Mouse (Mus musculus) kidney, adult 2 months (tissue): ENCODE results near the gene St3gal4. TPM values are rescaled to one million over a fixed set of nuclear protein-coding genes. Genes with fewer than 3 reads are reported as not detected.
A peak's percentile ranks its signal among the peaks of the same experiment; 100 is the strongest.

Experiments
- DNase-seq: peaks from one replicate; pipeline ENCODE4 v3.0.0; 2021
- H3K27ac ChIP-seq: fragments of 200-500 bp; 2 replicates; pipeline ENCODE4 v1.5.1; 2012; ENCODE audit warnings: low read depth, low read length, control low read depth, inconsistent platforms; ENCODE audit not compliant: insufficient read depth
- H3K27me3 ChIP-seq: fragments of 200-500 bp; replicated peaks from 2 replicates; pipeline ENCODE4 v1.6.1; 2012; ENCODE audit warnings: mild to moderate bottlenecking, moderate library complexity, low read length, inconsistent platforms; ENCODE audit not compliant: control insufficient read depth, insufficient read depth
- H3K36me3 ChIP-seq: fragments of 200-500 bp; 2 replicates; pipeline ENCODE4 v1.6.1; 2012; ENCODE audit warnings: mild to moderate bottlenecking, moderate library complexity, low read length, inconsistent platforms; ENCODE audit not compliant: control insufficient read depth, insufficient read depth
- H3K4me1 ChIP-seq: fragments of 200-500 bp; 2 replicates; pipeline ENCODE4 v1.6.1; 2011; ENCODE audit warnings: low read length; ENCODE audit not compliant: control insufficient read depth, insufficient read depth
- H3K4me3 ChIP-seq: fragments of 200-500 bp; 2 replicates; pipeline ENCODE4 v1.5.1; 2011; ENCODE audit warnings: mild to moderate bottlenecking, low read depth, low read length, control low read depth; ENCODE audit not compliant: insufficient read depth
- CTCF ChIP-seq: fragments of 200-500 bp; conservative IDR thresholded peaks from 2 replicates; pipeline ENCODE4 v1.5.1; 2011; ENCODE audit warnings: low read depth, mild to moderate bottlenecking, control low read depth, low read length, moderate library complexity, mixed read lengths; ENCODE audit not compliant: insufficient read depth, insufficient read length
- POLR2A ChIP-seq: fragments of 200-500 bp; IDR thresholded peaks from one replicate; pipeline ENCODE4 v1.6.1; 2011; ENCODE audit warnings: low read depth, low read length, control low read depth
- WGBS: fragments of 180-500 bp; shearing (Covaris S2); methylation state at CpG from one replicate; pipeline ENCODE4 v1.1.7; 2018; 5-methylcytosine and 5-hydroxymethylcytosine counted together
- polyA plus RNA-seq: library from polyadenylated mRNA; depleted of rRNA; stranded (reverse); fragments of >200 nt; gene quantifications from 2 replicates; pipeline ENCODE4 v1.2.3, GENCODE M21; 2012

The St3gal4 gene
- polyA plus RNA-seq, 1 experiment = 5.0 TPM

DNA sequence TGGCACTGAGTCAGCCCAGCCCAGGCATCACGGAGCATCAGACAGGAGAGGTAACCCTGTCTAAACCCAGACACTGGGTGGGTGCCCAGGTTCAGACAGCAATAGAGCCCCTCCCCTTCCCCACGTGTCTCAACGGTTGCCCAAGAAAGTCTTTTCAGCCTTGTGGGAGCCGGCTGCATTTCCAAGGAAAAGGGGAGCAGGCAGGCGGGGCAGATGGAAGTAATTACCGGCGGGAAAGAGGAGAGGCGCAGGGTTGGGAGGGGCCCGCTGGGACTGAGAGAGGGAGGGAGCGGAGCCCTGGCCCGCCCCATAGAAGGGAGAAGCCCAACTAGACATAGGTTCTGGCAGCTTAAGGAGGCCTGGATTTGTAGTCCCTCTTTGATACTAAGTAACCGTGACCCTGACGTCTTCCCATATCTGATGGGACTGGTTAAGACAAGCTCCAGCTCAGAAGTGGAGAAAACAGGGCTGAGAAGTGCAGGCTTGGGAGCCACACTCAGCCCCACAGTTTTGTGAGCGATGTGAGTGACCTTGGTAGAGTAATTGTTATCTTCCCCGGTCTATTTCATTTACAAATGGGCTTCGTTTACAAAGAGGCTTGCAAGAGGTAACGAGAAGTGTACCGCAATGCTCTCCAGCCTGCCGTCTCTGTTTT lies 7.0 kb downstream of the St3gal4 start:
- H3K27ac ChIP-seq = no peak overlapping the region
- peaks cover 9% of the 10 kb centered on the region for H3K4me1 ChIP-seq
- H3K27me3 ChIP-seq = no peaks in the 10 kb centered on the region
- TF ChIP-seq CTCF (no peak), POLR2A (no peak)
- no peak for DNase-seq
- 62% methylated on average over 19 of the region's 19 CpGs for WGBS
- no peak overlapping the region for H3K4me3 ChIP-seq
- no peaks in the 10 kb centered on the region for H3K36me3 ChIP-seq

DNA sequence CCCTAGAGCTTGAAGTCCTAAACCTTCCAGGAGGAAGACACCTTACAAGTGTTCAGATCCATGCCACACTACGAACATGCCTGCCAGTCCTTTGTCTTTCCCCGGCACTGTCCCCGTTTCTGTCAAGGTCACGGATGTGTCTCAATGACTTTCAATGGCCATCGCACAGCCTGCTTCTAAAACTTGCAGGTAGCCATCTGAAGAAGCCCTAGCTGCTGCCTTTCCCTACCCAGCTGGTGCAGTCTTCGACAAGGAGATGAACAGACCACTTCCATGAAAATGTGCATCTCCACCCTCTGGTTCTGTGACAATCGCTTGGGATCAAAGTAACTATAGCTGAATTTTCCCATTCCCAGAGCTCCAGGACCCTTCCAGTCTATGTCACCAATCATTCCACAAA lies 7.6 kb downstream of the St3gal4 start:
- Histone ChIP-seq H3K4me3 (no peak overlapping the region), H3K27me3 (no peaks in the 10 kb centered on the region), H3K36me3 (no peaks in the 10 kb centered on the region), H3K27ac (0 out of 2 replicates have a peak overlapping the region, but pooled peaks have one; percentile 20), H3K4me1 (peaks cover 9% of the 10 kb centered on the region)
- TF ChIP-seq CTCF = no peak
- DNase-seq = no peak
- 88% methylated on average over 7 of the region's 7 CpGs for WGBS

DNA sequence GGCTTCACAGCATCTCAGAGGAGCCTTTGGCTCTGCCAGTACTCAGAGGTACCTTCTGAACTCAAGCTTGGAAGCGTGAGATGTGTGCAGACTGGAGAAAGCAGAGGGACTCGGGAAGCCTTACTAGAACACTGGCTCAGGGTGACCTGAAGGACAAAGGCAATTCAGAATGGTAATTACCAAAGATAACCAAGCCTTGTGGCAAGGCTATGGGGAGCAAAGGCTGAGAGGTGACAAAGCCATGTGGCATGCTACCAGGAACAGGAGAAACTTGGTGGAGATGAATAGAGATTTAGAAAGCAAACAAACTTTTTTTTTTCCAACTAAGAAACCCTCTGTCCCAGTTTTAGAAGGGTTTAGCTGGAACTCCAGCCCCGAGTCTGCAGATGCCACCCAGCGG lies 8.5 kb downstream of the St3gal4 start:
- H3K4me3 ChIP-seq = no peak overlapping the region
- H3K27ac ChIP-seq = no peak overlapping the region
- peaks cover 9% of the 10 kb centered on the region; the same call in 1 of the 2 replicates for H3K4me1 ChIP-seq

DNA sequence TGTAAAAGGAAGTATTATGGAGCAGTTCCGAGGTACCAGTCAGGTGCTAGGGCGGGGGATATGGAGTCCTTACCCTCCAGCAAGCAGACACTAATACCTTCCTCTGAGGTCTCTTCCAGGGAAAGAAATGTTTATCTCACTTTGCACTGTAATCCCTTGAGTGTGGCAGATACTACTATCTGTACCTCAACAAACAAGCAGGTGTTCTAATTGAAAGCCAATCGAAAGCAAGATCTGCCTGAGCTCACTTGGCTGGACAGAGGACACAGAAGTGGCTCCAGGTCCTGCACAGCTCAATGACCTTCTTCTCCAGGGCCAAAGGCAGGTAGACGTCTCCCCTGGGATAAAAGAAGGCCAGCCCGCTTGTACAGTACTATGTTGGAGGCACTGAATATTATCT lies 9.0 kb downstream of the St3gal4 start:
- no peaks in the 10 kb centered on the region for H3K27me3 ChIP-seq
- no peaks in the 10 kb centered on the region for H3K36me3 ChIP-seq
- H3K4me3 ChIP-seq = no peak overlapping the region
- WGBS = 90% methylated on average over 5 of the region's 5 CpGs
- H3K27ac ChIP-seq = no peak overlapping the region
- DNase-seq = no peak
- peaks cover 9% of the 10 kb centered on the region; the same call in 1 of the 2 replicates for H3K4me1 ChIP-seq
- TF ChIP-seq POLR2A (no peak), CTCF (no peak)

More for the DNA sequence above, 8.5 kb downstream of the St3gal4 start:
- WGBS = 69% methylated on average over 4 of the region's 4 CpGs
- no peaks in the 10 kb centered on the region for H3K27me3 ChIP-seq
- DNase-seq = no peak
- no peak for TF ChIP-seq CTCF
- no peak for TF ChIP-seq POLR2A
- H3K36me3 ChIP-seq = no peaks in the 10 kb centered on the region

DNA sequence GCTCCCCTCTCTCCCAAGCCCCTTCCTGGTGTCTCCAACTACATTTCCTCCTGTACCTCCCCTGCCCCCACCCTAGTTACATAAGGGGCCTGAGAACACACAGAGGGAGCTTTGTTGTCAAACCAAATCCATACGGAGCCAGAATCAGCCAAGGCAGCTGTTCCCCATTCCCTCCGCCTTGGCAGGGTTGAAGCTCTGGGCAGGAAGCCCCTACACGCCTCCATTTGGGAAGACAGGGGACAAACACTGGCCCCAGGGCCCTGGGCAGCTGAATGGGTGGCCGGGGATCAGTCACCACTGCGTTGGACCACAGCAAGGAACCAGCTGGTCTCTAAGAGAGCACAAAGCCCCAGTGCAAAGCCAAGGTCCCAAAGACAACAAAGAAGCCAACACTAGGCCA lies 10.2 kb downstream of the St3gal4 start:
- H3K27me3 ChIP-seq = no peaks in the 10 kb centered on the region
- 69% methylated on average over 5 of the region's 5 CpGs for WGBS
- no peaks in the 10 kb centered on the region for H3K36me3 ChIP-seq
- H3K4me1 ChIP-seq = peaks cover 9% of the 10 kb centered on the region; the same call in 1 of the 2 replicates
- H3K4me3 ChIP-seq = no peak overlapping the region
- H3K27ac ChIP-seq = no peak overlapping the region
- no peak for TF ChIP-seq POLR2A
- no peak for TF ChIP-seq CTCF
- no peak for DNase-seq

DNA sequence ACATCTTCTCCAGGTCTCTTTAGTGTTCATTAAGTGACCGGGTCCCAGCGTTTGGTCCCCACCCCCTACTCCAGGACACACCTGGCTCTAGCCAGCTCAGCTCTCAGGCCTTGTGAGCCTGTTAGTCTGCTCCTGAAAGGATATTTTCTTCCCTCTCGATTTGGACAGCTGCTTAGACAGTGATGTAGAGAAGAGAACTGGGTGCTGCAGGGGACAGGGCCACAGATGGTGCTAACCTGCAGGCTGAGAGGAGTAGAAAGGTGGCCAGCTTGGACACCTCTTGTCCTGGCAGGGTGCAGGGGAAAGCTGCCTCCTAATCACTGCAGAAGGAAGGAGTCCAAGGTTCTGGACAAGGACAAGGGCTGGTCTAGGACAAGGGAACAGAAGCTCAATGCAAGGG lies 11.0 kb downstream of the St3gal4 start:
- no peak for TF ChIP-seq CTCF
- TF ChIP-seq POLR2A = no peak
- H3K4me3 ChIP-seq = no peak overlapping the region
- H3K27me3 ChIP-seq = no peaks in the 10 kb centered on the region
- 70% methylated on average over 3 of the region's 3 CpGs for WGBS
- peaks cover 9% of the 10 kb centered on the region; the same call in 1 of the 2 replicates for H3K4me1 ChIP-seq
- no peaks in the 10 kb centered on the region for H3K36me3 ChIP-seq
- DNase-seq = no peak
- H3K27ac ChIP-seq = no peak overlapping the region

DNA sequence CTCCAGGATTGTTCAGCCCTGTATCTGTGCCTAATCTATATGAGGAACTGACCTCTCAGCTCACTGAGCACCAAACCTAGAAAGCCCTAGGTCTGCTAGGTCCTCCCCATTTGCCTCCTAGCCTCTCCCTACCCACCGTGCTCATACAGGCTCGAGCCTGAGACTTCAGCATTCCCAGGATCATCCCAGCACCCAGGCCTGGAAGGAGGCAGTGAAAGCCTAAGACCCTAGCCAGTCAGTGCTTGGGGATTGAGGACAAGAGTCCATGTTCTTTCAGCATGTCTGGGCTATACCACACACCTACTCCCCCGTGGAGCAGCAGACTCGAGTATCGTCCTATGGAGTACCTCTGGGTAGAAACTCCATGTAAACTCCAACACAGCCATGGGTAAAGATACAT lies 11.7 kb downstream of the St3gal4 start:
- Histone ChIP-seq H3K36me3 (no peaks in the 10 kb centered on the region), H3K27me3 (no peaks in the 10 kb centered on the region), H3K4me1 (peaks cover 9% of the 10 kb centered on the region; the same call in 1 of the 2 replicates), H3K27ac (no peak overlapping the region), H3K4me3 (no peak overlapping the region)
- DNase-seq = no peak
- 88% methylated on average over 5 of the region's 5 CpGs for WGBS
- TF ChIP-seq CTCF (no peak), POLR2A (no peak)
